Mouse (Mus musculus) left cerebral cortex, adult 9 months (tissue): ENCODE measurements at regions not wholly inside any gene's neighbourhood (a gene's known extent, or its start where the extent isn't known, plus 50 kb on each side); places are given as distances from the start of the nearest gene placed in this dataset.
"Not testable (repeated sequence)": the region's sequence is repeated elsewhere in the genome, so short reads cannot be mapped to it uniquely, and the experiment has no call there.

Experiments
- DNase-seq, 2 experiments: peaks; one replicate each; pipeline ENCODE4 v3.0.0; 2022; ENCODE audit warnings: low spot score in 2 of 2

GRCm38 (mm10) chr8:96586129-96586528, 697.8 kb upstream of the Got2 start:
- no peak for DNase-seq

- DNase-seq = no peak
Measured at GRCm38 (mm10) chr8:96552512-96552911, 664.2 kb upstream of the Got2 start.

- DNase-seq = no peak
Measured at GRCm38 (mm10) chr8:96550408-96550807, 662.1 kb upstream of the Got2 start.

- no peak for DNase-seq
Measured at GRCm38 (mm10) chr8:96548663-96549062, 660.3 kb upstream of the Got2 start.

GRCm38 (mm10) chr8:96548187-96548586, 659.8 kb upstream of the Got2 start:
- DNase-seq = no peak

- DNase-seq = no peak
Measured at GRCm38 (mm10) chr8:96542215-96542614, 653.9 kb upstream of the Got2 start.

- no peak for DNase-seq
Measured at GRCm38 (mm10) chr8:96498854-96499253, 610.5 kb upstream of the Got2 start.

GRCm38 (mm10) chr8:96495406-96495805, 607.1 kb upstream of the Got2 start:
- DNase-seq = no peak

GRCm38 (mm10) chr8:96489804-96490203, 601.5 kb upstream of the Got2 start:
- DNase-seq = peak; percentile 3 to 23

GRCm38 (mm10) chr8:96488741-96489453, 600.5 kb upstream of the Got2 start:
- DNase-seq = no peak

- peak; percentile 2 to 24 for DNase-seq
Measured at GRCm38 (mm10) chr8:96455915-96456314, 567.6 kb upstream of the Got2 start.

GRCm38 (mm10) chr8:96455336-96455735, 567.0 kb upstream of the Got2 start:
- peak in 1 of 2 experiments; percentile 7 for DNase-seq

GRCm38 (mm10) chr8:96429708-96430107, 541.4 kb upstream of the Got2 start:
- no peak for DNase-seq

GRCm38 (mm10) chr8:96426900-96427299, 538.6 kb upstream of the Got2 start:
- peak in 1 of 2 experiments; percentile 9 for DNase-seq

GRCm38 (mm10) chr8:96409601-96410000, 521.3 kb upstream of the Got2 start:
- no peak for DNase-seq

- no peak for DNase-seq
Measured at GRCm38 (mm10) chr8:96404549-96405145, 516.3 kb upstream of the Got2 start.

GRCm38 (mm10) chr8:96403669-96404068, 515.3 kb upstream of the Got2 start:
- DNase-seq = no peak

- DNase-seq = not testable (repeated sequence)
Measured at GRCm38 (mm10) chr8:96399381-96399780, 511.0 kb upstream of the Got2 start.

- peak; percentile 24 to 28 for DNase-seq
Measured at GRCm38 (mm10) chr8:96393024-96393423, 504.7 kb upstream of the Got2 start.

- DNase-seq = no peak
Measured at GRCm38 (mm10) chr8:96389251-96389650, 500.9 kb upstream of the Got2 start.

- no peak for DNase-seq
Measured at GRCm38 (mm10) chr8:96370500-96370899, 482.2 kb upstream of the Got2 start.

- DNase-seq = no peak
Measured at GRCm38 (mm10) chr8:96362853-96363445, 474.6 kb upstream of the Got2 start.

- DNase-seq = no peak
Measured at GRCm38 (mm10) chr8:96350531-96351069, 462.3 kb upstream of the Got2 start.
